Mouse (Mus musculus) ES-CJ7 (cell line): ENCODE results near the gene Aaas.

Experiments used
- DNase-seq: peaks from one replicate; pipeline ENCODE4 v3.0.0; 2011; ENCODE audit warnings: low read depth, low spot score

Aaas gene

GRCm38 (mm10) chr15:102308717-102309116 is 41.9 kb downstream of the Aaas start:
- peak; percentile 59 for DNase-seq

GRCm38 (mm10) chr15:102302542-102302941 is 48.0 kb downstream of the Aaas start:
- DNase-seq = no peak

- DNase-seq = no peak
Measured at GRCm38 (mm10) chr15:102296368-102297006, 54.1 kb downstream of the Aaas start.

- peak; percentile 96 for DNase-seq
Measured at GRCm38 (mm10) chr15:102295633-102296367, 54.8 kb downstream of the Aaas start, which contains the start of gene Espl1. Gene Espl1 (plus strand): TSS chr15:102296266.
